Mouse (Mus musculus): ENCODE data around the gene Cckbr.

DNA sequence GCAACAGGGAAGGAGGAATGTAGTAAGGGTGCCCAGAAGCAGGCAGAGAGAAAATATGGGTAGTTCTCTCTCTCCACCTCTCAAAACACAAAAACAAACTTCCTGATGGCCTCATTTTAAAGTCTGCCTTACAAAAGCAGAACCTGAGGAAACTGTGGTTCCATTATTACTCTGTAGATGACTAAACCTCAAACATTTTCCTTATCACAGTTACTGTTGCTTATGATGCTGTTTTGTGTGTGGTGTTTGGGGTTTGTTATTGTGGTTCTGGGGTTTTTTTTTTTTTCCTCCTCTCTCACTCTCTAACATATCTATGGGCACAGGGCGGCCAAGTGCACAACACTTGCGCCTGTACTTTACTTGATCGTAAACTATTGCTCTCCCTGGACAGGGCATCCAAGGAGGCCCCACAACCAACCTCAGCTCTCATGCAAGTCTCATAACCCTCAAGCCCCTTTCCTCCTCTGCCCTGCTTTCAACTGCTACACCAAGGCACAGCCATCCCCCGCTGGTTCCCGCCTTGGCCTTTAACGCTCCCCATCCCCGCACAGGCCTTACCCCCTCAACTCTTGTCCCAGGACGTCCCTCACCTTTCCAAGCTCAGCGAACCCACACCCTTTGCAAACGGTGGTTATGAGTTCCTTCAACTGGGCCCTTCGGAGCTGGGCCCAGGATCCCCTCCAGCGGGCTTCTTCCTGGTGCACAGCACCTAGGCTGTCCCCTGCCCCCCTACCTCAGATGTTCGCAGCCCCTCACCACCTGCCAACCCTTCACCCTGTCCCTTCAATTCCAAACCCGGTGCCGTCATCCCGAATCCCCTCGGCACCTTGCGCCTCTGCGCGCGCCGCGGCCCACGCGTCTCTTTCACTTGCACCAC, 26.2 kb upstream of the Cckbr start:
- TF ChIP-seq CTCF (IDR thresholded peaks at IDR 0.05; ENCODE audit: control insufficient read depth, insufficient read depth, insufficient read length) (no peak), MYOD1 (IDR thresholded peaks at IDR 0.05; ENCODE audit: control insufficient read depth, insufficient read length, low read depth) (no peak), MYOG (IDR thresholded peaks at IDR 0.05; ENCODE audit: control insufficient read depth, extremely low read depth, insufficient read length) (no peak)
